Mouse (Mus musculus) right cerebral cortex, adult 2 months (tissue): ENCODE results near the gene Hnrnph2.

ENCODE experiments used
- DNase-seq, 2 experiments: peaks; one replicate each; pipeline ENCODE4 v3.0.0; 2021 to 2022; ENCODE audit warnings: low spot score in 2 of 2

The Hnrnph2 gene

GRCm38 (mm10) chrX:134614306-134614705 is 13.3 kb downstream of the Hnrnph2 start:
- DNase-seq: no peak

GRCm38 (mm10) chrX:134619695-134620094 is 18.7 kb downstream of the Hnrnph2 start:
- DNase-seq: no peak

GRCm38 (mm10) chrX:134620254-134620865 is 19.4 kb downstream of the Hnrnph2 start:
- DNase-seq: no peak

GRCm38 (mm10) chrX:134621685-134622084 is 20.7 kb downstream of the Hnrnph2 start:
- no peak for DNase-seq

GRCm38 (mm10) chrX:134623350-134623749 is 22.4 kb downstream of the Hnrnph2 start:
- no peak for DNase-seq

- no peak for DNase-seq
These were observed 27.2 kb downstream of the Hnrnph2 start for GRCm38 (mm10) chrX:134628200-134628599.

- DNase-seq: no peak
These were observed 31.7 kb downstream of the Hnrnph2 start for GRCm38 (mm10) chrX:134632710-134633109.

- DNase-seq: no peak
These were observed 34.1 kb downstream of the Hnrnph2 start for GRCm38 (mm10) chrX:134635111-134635510.

- no peak for DNase-seq
These were observed 34.9 kb downstream of the Hnrnph2 start for GRCm38 (mm10) chrX:134635860-134636259.

GRCm38 (mm10) chrX:134641000-134641760 is 40.2 kb downstream of the Hnrnph2 start:
- no peak for DNase-seq

GRCm38 (mm10) chrX:134646338-134646737 is 45.4 kb downstream of the Hnrnph2 start:
- DNase-seq: no peak

GRCm38 (mm10) chrX:134647421-134647820 is 46.4 kb downstream of the Hnrnph2 start:
- no peak for DNase-seq

- peak; percentile 82 to 88 for DNase-seq
These were observed 47.2 kb downstream of the Hnrnph2 start for GRCm38 (mm10) chrX:134648031-134648692.

- no peak for DNase-seq
These were observed 51.1 kb downstream of the Hnrnph2 start for GRCm38 (mm10) chrX:134652061-134652460.
